Mouse (Mus musculus) E14TG2a.4 (cell line): ENCODE results near the gene Lgals8.

Experiments
- CTCF ChIP-seq: conservative IDR thresholded peaks from 2 replicates; pipeline ENCODE4 v1.5.1; 2014; ENCODE audit warnings: low read length
- POU5F1 ChIP-seq: IDR thresholded peaks from 2 replicates; pipeline ENCODE4 v1.6.1; 2014; ENCODE audit warnings: low read length, borderline replicate concordance

DNA sequence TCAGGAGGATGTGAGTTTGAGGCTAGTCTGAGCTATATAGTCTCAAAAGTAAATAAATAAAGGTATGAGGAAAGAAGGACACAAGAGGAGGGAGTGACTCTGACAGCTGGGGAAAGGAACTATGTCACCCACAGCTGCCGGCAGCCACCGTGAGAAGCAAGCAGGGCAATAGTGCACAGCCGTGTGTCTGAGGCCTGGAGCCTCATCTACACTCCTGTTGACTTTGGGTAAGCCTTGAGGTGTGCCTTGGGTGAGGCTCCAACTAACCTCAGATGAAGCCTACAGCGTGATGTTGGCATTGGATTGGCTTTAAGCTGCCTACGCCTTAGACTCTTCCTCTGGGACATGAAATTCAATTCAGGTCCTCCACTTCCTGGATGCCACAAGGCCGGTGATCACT is 45.3 kb upstream of the Lgals8 start:
- TF ChIP-seq CTCF: no peak
- TF ChIP-seq POU5F1: no peak
